Mouse (Mus musculus): ENCODE data around the gene Stk38. TPM values are rescaled to one million over a fixed set of nuclear protein-coding genes. Genes with fewer than 3 reads are reported as not detected.

The Stk38 gene
- total RNA-seq, 2 experiments from 2014 or later = 43.2 to 45.8 TPM

DNA sequence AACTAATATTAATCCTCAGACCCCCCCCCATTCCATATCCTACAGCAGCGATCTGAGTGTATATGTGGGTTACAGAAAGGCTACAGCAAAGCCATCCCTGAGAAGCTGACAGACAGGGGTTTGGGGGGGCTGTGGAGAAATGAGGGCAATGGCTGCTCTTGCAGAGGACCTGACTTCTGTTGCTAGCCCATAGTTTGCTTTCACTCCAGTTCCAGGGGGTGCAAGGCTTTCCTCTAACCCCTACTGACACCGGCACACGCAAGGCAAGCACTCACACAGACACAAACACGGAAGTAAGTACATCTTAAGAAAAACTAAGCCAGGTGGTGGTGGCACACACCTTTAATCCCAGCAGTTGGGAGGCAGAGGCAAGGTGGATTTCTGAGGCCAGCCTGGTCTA is 78.4 kb downstream of the Stk38 start:
- DNase-seq (ENCODE audit: low spot score in 2 of 2) = no peak

DNA sequence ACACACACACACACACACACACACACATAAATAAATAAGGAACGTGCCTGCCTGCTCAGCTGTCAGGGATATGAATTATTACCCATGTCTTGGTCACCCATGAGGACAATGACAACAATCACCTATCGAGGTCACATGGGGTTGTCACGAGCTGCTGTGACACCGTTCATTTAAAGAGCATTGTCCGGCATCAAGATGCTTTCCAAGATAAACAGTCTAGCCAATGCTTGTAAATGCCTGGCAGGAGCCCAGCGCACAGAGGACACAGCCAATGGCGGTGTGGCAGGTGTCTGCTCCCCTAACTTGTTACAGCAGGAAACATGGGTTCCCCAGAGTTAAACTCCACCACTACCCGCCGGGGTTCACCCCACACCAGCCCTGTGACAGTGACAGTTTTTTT is 79.8 kb downstream of the Stk38 start:
- no peak for DNase-seq (ENCODE audit: low spot score in 2 of 2)

DNA sequence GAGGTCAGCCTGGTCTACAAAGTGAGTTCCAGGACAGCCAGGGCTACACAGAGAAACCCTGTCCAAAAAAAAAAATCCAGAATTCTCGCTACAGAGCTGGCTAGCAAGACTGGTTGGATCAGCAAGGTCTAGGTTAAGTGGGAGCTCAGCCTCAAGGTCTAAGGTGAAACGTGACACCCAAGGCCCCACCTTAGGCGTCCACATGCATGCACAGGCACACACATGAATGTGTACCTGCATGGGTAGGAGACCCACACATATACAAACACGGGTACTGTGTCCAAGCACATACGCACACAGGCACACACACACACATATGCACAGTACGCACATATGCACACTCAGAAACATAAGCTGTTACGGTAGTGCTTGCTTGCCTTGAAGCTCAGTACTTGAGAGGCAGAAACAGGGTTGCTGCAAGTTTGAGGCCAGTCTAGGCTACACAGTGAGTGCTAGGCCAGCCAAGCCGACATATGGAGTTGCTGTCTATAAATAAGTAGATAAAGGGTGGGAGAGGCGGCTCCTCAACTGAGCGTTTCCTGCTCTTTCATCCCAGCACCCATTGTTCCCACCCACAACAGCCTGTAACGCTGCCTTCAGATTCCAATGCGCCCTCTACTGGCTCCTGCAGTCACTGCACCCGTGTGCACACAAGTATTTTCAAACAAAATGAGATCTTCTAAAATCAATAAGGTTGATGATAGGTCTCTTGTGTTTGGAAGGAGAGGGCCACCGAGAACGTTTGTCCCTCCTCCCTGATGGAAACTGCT is 80.7 kb downstream of the Stk38 start:
- peak; percentile 34 to 42 for DNase-seq (ENCODE audit: low spot score in 2 of 2)

DNA sequence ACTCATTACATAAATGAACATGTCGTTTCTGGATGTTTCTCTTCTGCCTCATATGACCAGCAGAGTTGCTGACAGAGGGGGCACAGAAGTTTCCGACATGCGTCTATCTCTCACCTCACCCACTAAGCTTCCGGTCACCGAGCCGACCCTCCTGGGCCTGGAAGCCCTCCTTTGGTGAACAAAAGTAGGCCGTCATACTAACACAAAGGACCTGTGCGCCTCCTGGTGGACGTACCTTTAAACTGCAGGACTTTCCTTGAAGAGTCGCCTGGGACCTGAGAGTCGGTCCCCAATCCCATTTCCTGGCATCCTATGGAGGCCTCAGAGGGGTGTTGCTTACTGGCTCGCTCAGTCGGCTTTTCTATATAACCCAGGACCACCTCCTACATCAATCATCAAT is 81.4 kb downstream of the Stk38 start:
- DNase-seq (ENCODE audit: low spot score in 2 of 2) = peak; percentile 82 to 88

DNA sequence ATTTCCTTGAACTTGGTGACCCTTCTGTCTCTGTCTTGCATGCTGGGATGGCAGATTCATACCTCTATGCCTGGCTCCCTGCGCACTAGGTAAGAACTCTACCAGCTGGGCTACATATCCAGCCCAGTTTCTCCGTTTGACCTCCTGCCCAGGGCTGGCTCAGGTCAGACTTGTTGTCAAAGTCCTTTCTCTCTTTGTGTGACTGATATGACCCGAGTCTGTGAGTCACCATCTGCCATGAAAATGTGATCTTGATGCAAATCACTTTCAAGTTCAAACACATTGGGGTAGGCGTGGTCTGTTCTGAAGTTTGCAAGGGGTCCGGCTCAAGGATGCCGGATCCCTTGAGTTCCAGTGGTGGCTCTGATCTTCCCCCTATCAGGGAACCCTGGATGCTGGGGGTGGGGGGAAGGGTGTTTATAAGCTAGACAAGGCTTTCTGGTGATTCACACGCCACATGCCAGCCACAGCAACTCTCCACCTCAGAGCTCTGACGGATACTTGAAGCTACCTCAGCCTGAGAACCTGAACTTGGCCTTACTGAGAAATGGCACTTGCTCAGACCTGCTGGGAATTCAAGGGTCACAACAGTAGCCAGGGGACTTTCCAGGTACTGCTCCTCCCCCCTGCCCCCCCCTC is 82.7 kb downstream of the Stk38 start:
- no peak for DNase-seq (ENCODE audit: low spot score in 2 of 2)

DNA sequence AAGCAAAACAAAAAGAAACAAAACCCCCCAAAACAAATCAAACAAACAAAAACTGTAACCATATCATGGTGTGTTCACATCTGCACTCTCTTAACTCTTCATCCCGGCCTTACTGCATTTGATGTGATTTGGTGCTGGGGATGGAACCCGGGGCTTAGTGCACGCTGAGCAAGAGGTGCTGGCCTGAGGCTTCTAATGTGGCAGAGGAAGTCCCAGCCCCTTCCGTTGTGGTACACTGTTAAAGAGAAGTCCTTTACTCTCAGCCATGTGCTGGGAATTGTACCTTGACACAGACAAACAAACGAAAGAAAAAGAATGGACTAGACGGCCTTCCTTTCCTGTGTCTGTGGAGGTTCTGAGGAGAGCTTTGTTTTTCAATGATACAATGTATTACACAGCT is 85.7 kb downstream of the Stk38 start:
- DNase-seq (ENCODE audit: low spot score in 2 of 2) = no peak

DNA sequence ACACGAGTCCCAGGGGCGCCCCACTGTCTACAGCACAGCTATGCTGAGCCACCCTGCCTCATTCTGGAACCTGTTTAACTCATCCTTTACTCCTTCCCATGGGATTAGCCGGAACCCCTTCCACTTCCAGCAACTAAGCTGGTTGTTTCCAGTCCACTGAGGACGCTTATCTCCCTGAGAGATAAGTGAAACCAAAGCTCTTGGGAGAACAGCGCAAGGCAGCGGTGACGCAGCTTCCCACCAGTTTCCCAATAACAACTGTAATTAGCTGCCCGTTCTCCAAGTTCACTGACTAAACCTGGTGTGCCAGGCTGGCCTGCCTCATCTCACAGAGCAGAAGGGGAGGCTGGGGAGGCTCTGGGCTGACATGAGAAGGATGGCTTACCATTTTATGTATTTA is 86.7 kb downstream of the Stk38 start:
- no peak for DNase-seq (ENCODE audit: low spot score in 2 of 2)

Other genes with a start within 250 kb of the Stk38 start
- 1 to 10 TPM; 1.7 to 4.3 TPM for gene Mapk13, start 238.7 kb downstream of the Stk38 start, total RNA-seq (2021)
- gene Brpf3, start 206.9 kb downstream of the Stk38 start, total RNA-seq (2021) = 10 to 100 TPM; 51.5 to 55.0 TPM
- under 1 TPM; 0.53 to 0.54 TPM for gene Pnpla1, start 149.6 kb downstream of the Stk38 start, total RNA-seq (2021)
- 10 to 100 TPM in 1 of 2 experiments, 1 to 10 TPM in 1; 8.6 to 10.7 TPM for gene 4930539E08Rik, start 92.7 kb downstream of the Stk38 start, total RNA-seq (2021)
- gene Pxt1, start 64.2 kb downstream of the Stk38 start, total RNA-seq (2021) = not detected
- 10 to 100 TPM; 67.7 to 71.2 TPM for gene Kctd20, start 56.0 kb downstream of the Stk38 start, total RNA-seq (2021)
- 100 to 1,000 TPM; 124 to 130 TPM for gene Srsf3, start 24.6 kb upstream of the Stk38 start, total RNA-seq (2021)
- gene Cdkn1a, start 83.0 kb upstream of the Stk38 start, total RNA-seq (2021) = 10 to 100 TPM; 35.1 to 57.4 TPM
- not detected for gene Rab44, start 106.2 kb upstream of the Stk38 start, total RNA-seq (2021)
- 100 to 1,000 TPM; 161 to 173 TPM for gene Cpne5, start 230.2 kb upstream of the Stk38 start, total RNA-seq (2021)